Mouse (Mus musculus) liver, adult 2 months (tissue): ENCODE data around the gene Herc6.

ENCODE experiments used
- CTCF ChIP-seq: fragments of 200-500 bp; IDR thresholded peaks from 2 replicates; pipeline ENCODE4 v1.5.1; 2011; ENCODE audit warnings: low read depth, low read length, control low read depth
- POLR2A ChIP-seq: fragments of 200-500 bp; IDR thresholded peaks from 2 replicates; pipeline ENCODE4 v1.6.1; 2011; ENCODE audit warnings: low read length, control low read depth; ENCODE audit not compliant: insufficient read depth; ENCODE audit errors: extremely low read depth

- TF ChIP-seq CTCF (no peak), POLR2A (no peak)
Measured at GRCm38 (mm10) chr6:57541737-57542335, 39.0 kb upstream of the Herc6 start.
